Mouse (Mus musculus): ENCODE results near the gene Thsd4.

DNA sequence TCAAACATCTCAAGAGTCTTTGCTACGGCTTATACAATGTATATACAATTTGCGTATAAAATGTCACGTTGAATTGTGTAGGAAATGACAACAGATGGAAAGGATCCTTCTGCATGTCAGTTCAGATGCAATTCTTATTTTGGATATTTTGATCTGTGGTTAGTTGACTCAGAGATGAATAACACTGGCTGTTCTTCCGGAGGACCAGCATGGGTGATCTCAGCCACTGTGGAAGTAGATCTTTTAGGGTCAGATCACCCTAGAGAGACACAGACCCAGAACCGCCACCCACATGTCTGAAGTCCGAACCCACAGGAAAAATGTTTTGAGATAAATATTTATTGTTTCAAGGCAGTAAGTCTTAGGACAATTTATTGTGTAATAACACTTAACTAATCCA, 198.4 kb downstream of the Thsd4 start:
- TF ChIP-seq CTCF (IDR thresholded peaks at IDR 0.05; ENCODE audit: control insufficient read depth, insufficient read depth, insufficient read length) = no peak
- no peak for TF ChIP-seq MAX (IDR thresholded peaks at IDR 0.05)
- no peak for TF ChIP-seq MYOD1 (IDR thresholded peaks at IDR 0.05; ENCODE audit: control insufficient read depth, insufficient read length, low read depth)
- TF ChIP-seq USF1 (IDR thresholded peaks at IDR 0.05; ENCODE audit: low read depth) = no peak
- TF ChIP-seq MYOG (IDR thresholded peaks at IDR 0.05; ENCODE audit: control insufficient read depth, extremely low read depth, insufficient read length) = no peak
